Mouse (Mus musculus): ENCODE data around the gene C030005K15Rik. TPM values are rescaled to one million over a fixed set of nuclear protein-coding genes. Genes with fewer than 3 reads are reported as not detected.

The C030005K15Rik gene
- polyA plus RNA-seq, 1 experiment, result not detected

DNA sequence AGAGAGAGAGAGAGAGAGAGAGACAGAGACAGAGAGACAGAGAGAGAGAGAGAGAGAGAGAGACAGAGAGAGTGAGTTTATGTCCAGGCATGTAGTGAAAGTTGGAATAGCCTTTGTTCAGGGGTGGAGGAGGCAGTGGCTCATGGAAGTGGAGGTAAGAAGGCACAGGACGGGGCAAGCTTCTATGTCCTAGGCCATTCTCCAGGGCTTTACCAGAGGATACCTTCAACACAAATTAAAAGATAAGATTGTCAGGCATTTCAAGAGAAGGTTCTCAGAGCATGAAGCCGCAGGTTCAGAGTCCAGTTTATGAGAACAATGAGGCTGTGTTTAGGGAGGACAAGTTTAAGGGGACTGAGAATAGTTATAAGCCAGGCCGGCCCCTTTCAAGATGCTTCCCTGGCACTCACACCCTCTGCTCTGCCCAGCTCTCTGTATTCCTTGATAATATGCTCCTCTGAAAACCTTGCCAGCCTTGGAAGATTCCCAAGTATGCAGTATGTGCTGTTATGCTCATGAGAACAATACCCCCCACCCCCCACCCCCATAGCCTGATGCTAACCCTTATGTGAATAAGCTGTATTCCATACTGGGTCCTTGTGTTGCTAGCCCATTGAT is 11.2 kb downstream of the C030005K15Rik start:
- TF ChIP-seq POLR2A (IDR thresholded peaks at IDR 0.05; ENCODE audit: borderline replicate concordance, control insufficient read depth, low read depth, low read length) (no peak), CTCF (IDR thresholded peaks at IDR 0.05; ENCODE audit: control insufficient read depth, insufficient read depth, low read length) (no peak)
- Histone ChIP-seq H3K27ac (ENCODE audit: control insufficient read depth, insufficient read depth, low read depth, low read length, poor library complexity) (no peak overlapping the region), H3K4me1 (ENCODE audit: control insufficient read depth, insufficient read depth, low read length) (no peaks in the 10 kb centered on the region), H3K4me3 (replicated peaks; ENCODE audit: control insufficient read depth, low read depth, low read length) (no peak overlapping the region)
- 79% methylated on average over 3 of the region's 3 CpGs for WGBS

DNA sequence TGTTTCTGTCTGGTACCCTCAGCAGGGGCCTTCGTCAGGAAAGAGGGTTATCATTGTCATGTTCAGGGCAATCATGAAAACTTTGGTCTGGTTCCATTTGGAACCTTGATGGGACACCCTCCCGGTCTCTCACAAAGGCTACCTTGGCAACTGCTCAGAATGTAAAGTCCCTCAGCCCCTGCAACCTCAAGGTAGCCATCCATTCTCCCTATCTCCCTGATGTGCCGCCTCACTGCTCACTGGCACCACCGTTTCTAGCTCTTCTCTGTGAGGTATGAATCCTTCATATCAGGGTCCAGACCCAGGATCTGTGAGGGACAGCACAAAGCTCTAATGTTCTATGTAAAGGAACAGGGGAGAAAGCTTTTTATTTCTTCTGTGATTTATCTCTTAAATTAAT is 12.0 kb downstream of the C030005K15Rik start:
- Histone ChIP-seq H3K4me3 (replicated peaks; ENCODE audit: control insufficient read depth, low read depth, low read length) (no peak overlapping the region), H3K27ac (ENCODE audit: control insufficient read depth, insufficient read depth, low read depth, low read length, poor library complexity) (no peak overlapping the region), H3K4me1 (ENCODE audit: control insufficient read depth, insufficient read depth, low read length) (no peaks in the 10 kb centered on the region)
- TF ChIP-seq POLR2A (IDR thresholded peaks at IDR 0.05; ENCODE audit: borderline replicate concordance, control insufficient read depth, low read depth, low read length) (no peak), CTCF (IDR thresholded peaks at IDR 0.05; ENCODE audit: control insufficient read depth, insufficient read depth, low read length) (no peak)
- 65% methylated on average over 4 of the region's 4 CpGs for WGBS

DNA sequence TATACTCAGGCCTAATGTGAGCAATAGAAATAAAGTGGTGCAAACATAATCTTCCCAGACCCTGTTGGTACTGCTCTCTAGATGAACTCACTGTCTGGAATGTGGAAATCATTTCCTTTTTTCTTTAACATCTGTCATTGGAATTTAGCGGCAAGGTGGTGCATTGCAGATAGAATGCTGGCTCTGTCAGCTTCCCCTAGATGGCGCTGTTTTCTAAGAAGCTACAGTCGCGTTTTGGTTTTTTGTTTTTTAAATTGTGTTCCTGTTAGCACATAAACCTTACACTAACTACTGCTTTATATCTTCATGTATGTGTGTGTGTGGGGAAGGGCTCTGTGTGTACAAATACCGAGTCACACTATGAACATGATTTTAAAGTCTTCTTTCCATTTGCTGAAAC is 13.9 kb downstream of the C030005K15Rik start:
- Histone ChIP-seq H3K4me3 (replicated peaks; ENCODE audit: control insufficient read depth, low read depth, low read length) (no peak overlapping the region), H3K27ac (ENCODE audit: control insufficient read depth, insufficient read depth, low read depth, low read length, poor library complexity) (no peak overlapping the region), H3K4me1 (ENCODE audit: control insufficient read depth, insufficient read depth, low read length) (no peaks in the 10 kb centered on the region)
- TF ChIP-seq POLR2A (IDR thresholded peaks at IDR 0.05; ENCODE audit: borderline replicate concordance, control insufficient read depth, low read depth, low read length) (no peak), CTCF (IDR thresholded peaks at IDR 0.05; ENCODE audit: control insufficient read depth, insufficient read depth, low read length) (peak; percentile 41; the same call in 1 of the 2 replicates)
- 1% methylated on average over 5 of the region's 5 CpGs for WGBS

DNA sequence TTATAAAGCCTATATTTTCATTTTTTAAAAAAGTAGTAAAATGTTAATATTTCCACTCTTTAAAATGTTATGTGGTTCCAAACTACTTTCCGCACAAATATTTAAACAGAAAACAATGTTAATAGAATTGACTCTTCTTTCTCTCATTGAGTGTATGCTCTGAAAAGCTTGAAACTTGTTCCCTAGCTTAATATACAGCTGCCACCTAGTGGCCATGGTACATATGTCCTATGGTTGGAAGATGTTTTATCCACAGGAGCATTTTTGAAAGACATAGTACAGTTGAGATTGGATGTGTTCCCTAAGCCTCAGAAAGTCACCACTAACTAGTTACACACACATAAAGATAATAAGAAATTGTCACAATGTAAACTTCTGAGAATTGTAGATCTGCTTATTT is 22.0 kb downstream of the C030005K15Rik start:
- 38% methylated on average over 1 of the region's 1 CpGs for WGBS
- TF ChIP-seq CTCF (IDR thresholded peaks at IDR 0.05; ENCODE audit: control insufficient read depth, insufficient read depth, low read length) (no peak), POLR2A (IDR thresholded peaks at IDR 0.05; ENCODE audit: borderline replicate concordance, control insufficient read depth, low read depth, low read length) (no peak)
- H3K4me3 ChIP-seq (replicated peaks; ENCODE audit: control insufficient read depth, low read depth, low read length), result no peak overlapping the region
- H3K4me1 ChIP-seq (ENCODE audit: control insufficient read depth, insufficient read depth, low read length), result no peaks in the 10 kb centered on the region
- no peak overlapping the region for H3K27ac ChIP-seq (ENCODE audit: control insufficient read depth, insufficient read depth, low read depth, low read length, poor library complexity)

DNA sequence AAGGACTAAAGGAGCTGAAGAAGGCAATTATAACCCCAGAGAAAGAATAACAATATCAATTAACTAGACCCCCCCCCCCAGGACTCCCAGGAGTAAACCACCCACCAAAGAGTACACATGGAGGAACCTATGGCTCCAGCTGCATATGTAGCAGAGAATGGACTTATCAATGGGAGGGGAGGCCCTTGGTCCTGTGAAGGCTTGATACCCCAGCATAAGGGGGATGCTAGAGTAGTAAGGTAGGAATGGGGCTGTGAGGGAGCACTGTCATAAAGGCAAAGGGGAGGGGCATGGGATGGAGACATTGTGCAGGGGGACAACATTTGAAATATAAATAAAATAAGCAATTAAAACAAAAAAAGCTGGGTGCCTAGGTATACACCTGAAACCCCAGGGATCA is 24.2 kb downstream of the C030005K15Rik start:
- Histone ChIP-seq H3K4me3 (replicated peaks; ENCODE audit: control insufficient read depth, low read depth, low read length) (no peak overlapping the region), H3K4me1 (ENCODE audit: control insufficient read depth, insufficient read depth, low read length) (no peaks in the 10 kb centered on the region), H3K27ac (ENCODE audit: control insufficient read depth, insufficient read depth, low read depth, low read length, poor library complexity) (no peak overlapping the region)
- TF ChIP-seq CTCF (IDR thresholded peaks at IDR 0.05; ENCODE audit: control insufficient read depth, insufficient read depth, low read length) (no peak), POLR2A (IDR thresholded peaks at IDR 0.05; ENCODE audit: borderline replicate concordance, control insufficient read depth, low read depth, low read length) (no peak)

DNA sequence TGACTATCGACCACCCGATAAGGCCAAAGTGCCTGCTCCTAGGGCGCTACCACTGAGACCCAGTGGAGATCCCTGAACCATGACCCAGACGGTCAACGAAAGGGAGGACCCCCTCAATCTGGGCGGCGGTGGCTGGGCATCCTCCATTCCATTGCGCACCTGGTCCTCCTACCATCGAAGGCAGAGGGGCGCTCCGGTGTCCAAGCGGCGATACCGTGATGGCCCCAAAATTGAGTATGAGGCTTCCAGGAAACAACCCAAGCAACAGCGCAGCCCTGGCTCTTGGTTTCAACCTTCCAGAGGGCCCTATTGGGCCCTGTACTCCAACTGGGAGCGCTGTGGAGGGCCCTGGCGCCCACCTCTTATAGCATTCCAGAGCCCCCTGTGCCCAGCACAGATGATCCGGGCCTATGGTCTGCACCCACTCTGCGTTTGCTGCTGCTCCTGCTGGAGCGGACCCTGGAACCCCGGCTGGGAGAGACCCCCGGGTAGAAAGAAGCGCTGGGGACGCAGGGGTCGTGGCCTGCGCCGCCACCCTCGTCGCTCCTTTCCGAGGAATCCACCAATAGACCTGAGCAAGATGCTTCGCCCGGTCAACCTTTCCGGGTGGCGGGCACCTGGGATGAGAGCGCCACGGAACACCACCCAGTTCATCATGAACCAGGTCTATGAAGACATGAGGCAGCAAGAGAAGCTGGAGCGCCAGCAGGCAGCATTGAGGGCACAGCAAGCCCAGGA is 33.0 kb downstream of the C030005K15Rik start:
- no peak overlapping the region for H3K4me3 ChIP-seq (replicated peaks; ENCODE audit: control insufficient read depth, low read depth, low read length)
- no peaks in the 10 kb centered on the region for H3K4me1 ChIP-seq (ENCODE audit: control insufficient read depth, insufficient read depth, low read length)
- TF ChIP-seq CTCF (IDR thresholded peaks at IDR 0.05; ENCODE audit: control insufficient read depth, insufficient read depth, low read length), result no peak
- no peak for TF ChIP-seq POLR2A (IDR thresholded peaks at IDR 0.05; ENCODE audit: borderline replicate concordance, control insufficient read depth, low read depth, low read length)
- no peak overlapping the region for H3K27ac ChIP-seq (ENCODE audit: control insufficient read depth, insufficient read depth, low read depth, low read length, poor library complexity)
- WGBS, result 87% methylated on average over 37 of the region's 37 CpGs

DNA sequence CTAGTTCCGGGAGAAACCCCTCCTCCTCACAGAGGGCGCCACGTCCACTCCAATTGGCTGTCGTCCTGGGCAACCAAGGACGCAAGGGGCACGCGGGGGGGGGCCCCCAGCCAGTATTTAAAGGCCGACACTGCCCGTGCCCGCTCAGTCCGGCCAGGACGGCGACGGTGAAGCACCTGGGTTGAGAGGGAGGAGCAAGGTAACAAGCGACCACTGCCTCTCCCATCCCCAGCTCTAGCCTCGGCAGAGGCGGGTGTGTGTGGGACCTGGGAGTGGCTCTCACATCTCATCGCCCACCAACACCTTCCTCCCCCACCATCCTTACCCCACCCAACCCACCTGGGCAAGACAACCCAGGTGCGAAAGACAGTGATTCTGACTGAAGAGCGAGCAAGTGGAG is 33.6 kb downstream of the C030005K15Rik start, which contains the start of gene Ccer1:
Gene Ccer1, plus strand, starts transcription at position 147 of the 400 bp plus-strand sequence.
- no peak for TF ChIP-seq CTCF (IDR thresholded peaks at IDR 0.05; ENCODE audit: control insufficient read depth, insufficient read depth, low read length)
- no peak for TF ChIP-seq POLR2A (IDR thresholded peaks at IDR 0.05; ENCODE audit: borderline replicate concordance, control insufficient read depth, low read depth, low read length)
- 76% methylated on average over 20 of the region's 20 CpGs for WGBS
- Histone ChIP-seq H3K4me1 (ENCODE audit: control insufficient read depth, insufficient read depth, low read length) (no peaks in the 10 kb centered on the region), H3K27ac (ENCODE audit: control insufficient read depth, insufficient read depth, low read depth, low read length, poor library complexity) (no peak within 1 kb of the TSS), H3K4me3 (replicated peaks; ENCODE audit: control insufficient read depth, low read depth, low read length) (no peak within 1 kb of the TSS)

DNA sequence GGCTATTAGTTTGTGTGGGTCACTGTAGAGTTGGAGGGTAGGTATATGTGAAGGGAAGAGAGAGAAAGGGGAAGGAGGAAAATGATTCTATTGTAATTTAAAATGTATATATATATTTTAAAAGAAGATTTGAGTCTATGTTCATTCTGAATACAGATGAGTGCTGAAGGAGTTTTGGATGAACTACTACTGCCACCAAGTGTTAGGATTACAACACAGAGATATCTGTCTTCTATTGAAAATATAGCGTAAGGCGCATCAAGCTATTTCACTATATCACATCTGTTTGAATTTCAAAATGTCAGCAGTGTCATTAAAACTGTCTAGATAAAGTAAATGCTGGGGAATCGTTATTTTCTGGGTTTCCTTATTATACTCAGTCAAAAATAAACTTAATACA is 37.1 kb downstream of the C030005K15Rik start:
- TF ChIP-seq CTCF (IDR thresholded peaks at IDR 0.05; ENCODE audit: control insufficient read depth, insufficient read depth, low read length), result no peak
- no peak for TF ChIP-seq POLR2A (IDR thresholded peaks at IDR 0.05; ENCODE audit: borderline replicate concordance, control insufficient read depth, low read depth, low read length)
- Histone ChIP-seq H3K4me1 (ENCODE audit: control insufficient read depth, insufficient read depth, low read length) (no peaks in the 10 kb centered on the region), H3K4me3 (replicated peaks; ENCODE audit: control insufficient read depth, low read depth, low read length) (no peak overlapping the region), H3K27ac (ENCODE audit: control insufficient read depth, insufficient read depth, low read depth, low read length, poor library complexity) (no peak overlapping the region)
- 75% methylated on average over 3 of the region's 3 CpGs for WGBS

Data from bone marrow, adult 2 months (tissue).